Mouse (Mus musculus) small intestine, adult 2 months (tissue): ENCODE data around the gene Pou2f3.
A peak's percentile ranks its signal among the peaks of the same experiment; 100 is the strongest.

Experiments
- CTCF ChIP-seq: fragments of 200-500 bp; IDR thresholded peaks from 2 replicates; pipeline ENCODE4 v1.5.1; 2012; ENCODE audit warnings: low read depth, mild to moderate bottlenecking, control low read depth, inconsistent platforms, low read length, moderate library complexity, mixed read lengths; ENCODE audit not compliant: insufficient replicate concordance, insufficient read length; ENCODE audit errors: extremely low read depth
- POLR2A ChIP-seq: fragments of 200-500 bp; IDR thresholded peaks from 2 replicates; pipeline ENCODE4 v1.6.1; 2012; ENCODE audit warnings: low read depth, mild to moderate bottlenecking, control low read depth, inconsistent platforms, low read length, moderate library complexity

GRCm38 (mm10) chr9:43130684-43131083 lies 79.5 kb downstream of the Pou2f3 start:
- TF ChIP-seq CTCF (peak; percentile 25; the same call in 1 of the 2 replicates), POLR2A (no peak)
